Mouse (Mus musculus) lung, postnatal 0 days (tissue): ENCODE results near the gene Bcl2l12.

Source experiments
- CTCF ChIP-seq: IDR thresholded peaks from 2 replicates; pipeline ENCODE4 v1.5.1; 2016; ENCODE audit warnings: antibody characterized with exemption, mild to moderate bottlenecking
- EP300 ChIP-seq: IDR thresholded peaks from 2 replicates; pipeline ENCODE4 v1.6.1; 2016; ENCODE audit warnings: antibody characterized with exemption, mild to moderate bottlenecking, control low read depth

DNA sequence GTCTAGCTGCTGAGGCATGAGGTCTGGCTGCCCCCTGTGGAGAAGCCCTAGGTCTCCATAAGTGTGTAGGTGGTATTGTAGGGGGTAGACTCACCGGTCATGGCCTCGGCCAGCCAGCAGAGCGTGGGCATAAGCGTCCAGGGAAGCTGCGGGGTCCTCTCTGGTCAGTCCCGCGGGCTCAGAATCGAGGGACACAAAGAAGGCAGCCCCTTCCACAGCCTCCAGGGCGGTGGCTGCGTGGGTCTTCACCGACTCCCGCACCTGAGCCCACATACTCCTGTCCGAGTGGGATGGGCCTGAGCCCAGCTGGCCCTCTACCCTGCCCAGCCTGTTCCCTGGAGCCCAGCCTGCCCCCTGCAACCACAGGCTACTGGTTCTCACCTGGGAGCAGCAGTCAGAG lies 33.5 kb downstream of the Bcl2l12 start:
- no peak for TF ChIP-seq CTCF
- no peak for TF ChIP-seq EP300
